Mouse (Mus musculus) ES-E14 (cell line): ENCODE data around the gene Tnip3. TPM values are rescaled to one million over a fixed set of nuclear protein-coding genes. Genes with fewer than 3 reads are reported as not detected.

Experiments used
- DNase-seq: peaks from one replicate; pipeline ENCODE4 v3.0.0-alpha.2; 2013; ENCODE audit warnings: low read depth, low spot score
- H3K27ac ChIP-seq: 2 replicates; pipeline ENCODE4 v1.5.1; 2012; ENCODE audit warnings: low read depth, mild to moderate bottlenecking, low read length, moderate library complexity, mixed read lengths; ENCODE audit not compliant: poor library complexity, insufficient read depth, severe bottlenecking
- H3K36me3 ChIP-seq: 2 replicates; pipeline ENCODE4 v1.6.1; 2012; ENCODE audit warnings: mild to moderate bottlenecking, low read length, moderate library complexity, mixed read lengths; ENCODE audit not compliant: control insufficient read depth, poor library complexity, insufficient read depth, severe bottlenecking
- H3K4me1 ChIP-seq, 2 experiments: fragments of 150-350 bp in 1 of 2; sonication (generic) in 1 of 2; 2 replicates each; pipeline ENCODE4 v1.6.1; 2012; ENCODE audit warnings: low read length in 2 of 2, mild to moderate bottlenecking in 1 of 2, mixed read lengths in 1 of 2; ENCODE audit not compliant: control insufficient read depth in 2 of 2, insufficient read depth in 2 of 2, poor library complexity in 1 of 2
- H3K4me3 ChIP-seq, 2 experiments: fragments of 150-350 bp in 1 of 2; sonication (generic) in 1 of 2; 2 replicates each; pipeline ENCODE4 v1.5.1; 2012; ENCODE audit warnings: low read length in 2 of 2, low read depth in 1 of 2, mild to moderate bottlenecking in 1 of 2, mixed read lengths in 1 of 2; ENCODE audit not compliant: insufficient read depth in 1 of 2, poor library complexity in 1 of 2, severe bottlenecking in 1 of 2
- H3K9ac ChIP-seq: 2 replicates; pipeline ENCODE4 v1.6.1; 2012; ENCODE audit warnings: low read depth, mild to moderate bottlenecking, low read length, mixed read lengths; ENCODE audit not compliant: poor library complexity, insufficient read depth, severe bottlenecking
- H3K9me3 ChIP-seq: fragments of 150-350 bp; sonication (generic); 2 replicates; pipeline ENCODE4 v1.6.1; 2012; ENCODE audit warnings: low read depth, mild to moderate bottlenecking, low read length; ENCODE audit not compliant: control insufficient read depth, insufficient read depth
- CHD2 ChIP-seq: IDR thresholded peaks from 2 replicates; pipeline ENCODE4 v1.6.1; 2014; ENCODE audit warnings: mild to moderate bottlenecking, low read depth, low read length, inconsistent platforms
- HCFC1 ChIP-seq: IDR thresholded peaks from 2 replicates; pipeline ENCODE4 v1.6.1; 2012; ENCODE audit warnings: low read length, inconsistent platforms, borderline replicate concordance; ENCODE audit not compliant: insufficient read depth
- MAFK ChIP-seq: IDR thresholded peaks from 2 replicates; pipeline ENCODE4 v1.6.1; 2014; ENCODE audit warnings: mild to moderate bottlenecking, low read depth, low read length, inconsistent platforms; ENCODE audit not compliant: insufficient read depth
- ZC3H11A ChIP-seq: IDR thresholded peaks from 2 replicates; pipeline ENCODE4 v1.6.1; 2012; ENCODE audit warnings: low read depth, mild to moderate bottlenecking, inconsistent platforms, low read length, borderline replicate concordance
- ZNF384 ChIP-seq: IDR thresholded peaks from 2 replicates; pipeline ENCODE4 v1.6.1; 2012; ENCODE audit warnings: low read depth, low read length, inconsistent platforms
- in situ Hi-C, 2 experiments: fragments of 600-800 bp; cut with MboI; formaldehyde crosslinking; loops; one replicate each; pipeline ENCODE4 v1.15.1; 2025; ENCODE audit warnings: low sequenced_read_pairs in 2 of 2, inconsistent platforms in 1 of 2; ENCODE audit not compliant: unreplicated experiment in 2 of 2
- total RNA-seq: library from RNA; depleted of rRNA; stranded (reverse); fragments of 300-350 nt; gene quantifications from 2 replicates; pipeline ENCODE4 v1.2.3, GENCODE M21; 2012

Gene Tnip3
- total RNA-seq, 1 experiment = not detected

GRCm38 (mm10) chr6:65538022-65538652 lies 13.0 kb downstream of the Tnip3 start:
- no peaks in the 10 kb centered on the region for H3K4me1 ChIP-seq
- H3K9me3 ChIP-seq = no peaks in the 10 kb centered on the region
- H3K27ac ChIP-seq = no peak overlapping the region
- no peak overlapping the region for H3K9ac ChIP-seq
- no peak for DNase-seq
- no peak overlapping the region for H3K4me3 ChIP-seq
- TF ChIP-seq CHD2 (no peak), HCFC1 (no peak), MAFK (no peak), ZNF384 (no peak), ZC3H11A (no peak)
- in situ Hi-C loops = no loop called here
- no peaks in the 10 kb centered on the region for H3K36me3 ChIP-seq

- Histone ChIP-seq H3K36me3 (no peaks in the 10 kb centered on the region), H3K27ac (no peak overlapping the region), H3K9ac (no peak overlapping the region), H3K4me3 (no peak overlapping the region), H3K4me1 (no peaks in the 10 kb centered on the region), H3K9me3 (no peaks in the 10 kb centered on the region)
- TF ChIP-seq CHD2 (no peak), HCFC1 (no peak), ZC3H11A (no peak), MAFK (no peak), ZNF384 (no peak)
- in situ Hi-C loops = no loop called here
- no peak for DNase-seq
Observed at GRCm38 (mm10) chr6:65538921-65539320, 13.8 kb downstream of the Tnip3 start.

- in situ Hi-C loops = no loop called here
- no peak for TF ChIP-seq HCFC1
- no peak for TF ChIP-seq CHD2
- TF ChIP-seq ZC3H11A = no peak
- TF ChIP-seq MAFK = no peak
- TF ChIP-seq ZNF384 = no peak
- no peak for DNase-seq
Observed at GRCm38 (mm10) chr6:65540138-65540537, 15.0 kb downstream of the Tnip3 start.

GRCm38 (mm10) chr6:65541094-65541493 lies 16.0 kb downstream of the Tnip3 start:
- Histone ChIP-seq H3K36me3 (no peaks in the 10 kb centered on the region), H3K9me3 (no peaks in the 10 kb centered on the region), H3K9ac (no peak overlapping the region), H3K27ac (no peak overlapping the region), H3K4me1 (no peaks in the 10 kb centered on the region), H3K4me3 (no peak overlapping the region)
- TF ChIP-seq ZC3H11A = no peak
- TF ChIP-seq HCFC1 = no peak
- TF ChIP-seq CHD2 = no peak
- TF ChIP-seq MAFK = no peak
- TF ChIP-seq ZNF384 = no peak
- no peak for DNase-seq
- in situ Hi-C loops = no loop called here

More at GRCm38 (mm10) chr6:65540138-65540537, 15.0 kb downstream of the Tnip3 start:
- H3K9me3 ChIP-seq = no peaks in the 10 kb centered on the region
- H3K27ac ChIP-seq = no peak overlapping the region
- H3K9ac ChIP-seq = no peak overlapping the region
- no peak overlapping the region for H3K4me3 ChIP-seq
- H3K4me1 ChIP-seq = no peaks in the 10 kb centered on the region
- no peaks in the 10 kb centered on the region for H3K36me3 ChIP-seq

GRCm38 (mm10) chr6:65542391-65542790 lies 17.3 kb downstream of the Tnip3 start:
- no peaks in the 10 kb centered on the region for H3K36me3 ChIP-seq
- in situ Hi-C loops = no loop called here
- no peak overlapping the region for H3K4me3 ChIP-seq
- no peak overlapping the region for H3K9ac ChIP-seq
- no peak for DNase-seq
- no peaks in the 10 kb centered on the region for H3K9me3 ChIP-seq
- H3K4me1 ChIP-seq = no peaks in the 10 kb centered on the region
- no peak for TF ChIP-seq MAFK
- no peak for TF ChIP-seq HCFC1
- no peak overlapping the region for H3K27ac ChIP-seq
